Mouse (Mus musculus) stomach, postnatal 0 days (tissue): ENCODE results near the gene Myct1.
A peak's percentile ranks its signal among the peaks of the same experiment; 100 is the strongest.

ENCODE experiments used
- CTCF ChIP-seq: IDR thresholded peaks from 2 replicates; pipeline ENCODE4 v1.5.1; 2016; ENCODE audit warnings: antibody characterized with exemption, low read depth, mild to moderate bottlenecking, moderate library complexity
- EP300 ChIP-seq: optimal IDR thresholded peaks from 2 replicates; pipeline ENCODE3; 2016; ENCODE audit warnings: antibody characterized with exemption

- TF ChIP-seq EP300, result no peak
- peak; percentile 38 for TF ChIP-seq CTCF
Observed at GRCm38 (mm10) chr10:5550168-5551021, 43.2 kb upstream of the Myct1 start.
